Mouse (Mus musculus) liver, embryonic 15.5 days (tissue): ENCODE data around the gene Tmem45b. TPM values are rescaled to one million over a fixed set of nuclear protein-coding genes. Genes with fewer than 3 reads are reported as not detected.
"Not testable (repeated sequence)": the region's sequence is repeated elsewhere in the genome, so short reads cannot be mapped to it uniquely, and the experiment has no call there.

Experiments used
- ATAC-seq: fragments of 200-750 bp; cut with Nextera tagmentation; 2 replicates; pipeline ENCODE4 v1.8.0; 2017; ENCODE audit warnings: moderate number of reproducible peaks, mild to moderate bottlenecking, moderate library complexity; ENCODE audit not compliant: insufficient read depth
- H3K27ac ChIP-seq: fragments of 300-500 bp; sonication (generic); replicated peaks from 2 replicates; pipeline ENCODE4 v1.5.1; 2015; ENCODE audit warnings: mild to moderate bottlenecking, inconsistent platforms
- H3K27me3 ChIP-seq: fragments of 300-500 bp; sonication (generic); 2 replicates; pipeline ENCODE4 v1.6.1; 2015; ENCODE audit warnings: mild to moderate bottlenecking, inconsistent platforms
- H3K36me3 ChIP-seq: fragments of 300-500 bp; sonication (generic); replicated peaks from 2 replicates; pipeline ENCODE4 v1.6.1; 2015; ENCODE audit warnings: moderate library complexity, mild to moderate bottlenecking, inconsistent platforms
- H3K4me1 ChIP-seq: fragments of 300-500 bp; sonication (generic); replicated peaks from 2 replicates; pipeline ENCODE4 v1.6.1; 2015; ENCODE audit warnings: inconsistent platforms
- H3K4me2 ChIP-seq: fragments of 300-500 bp; sonication (generic); 2 replicates; pipeline ENCODE4 v1.6.1; 2015; ENCODE audit warnings: moderate library complexity, mild to moderate bottlenecking, inconsistent platforms
- H3K4me3 ChIP-seq: fragments of 300-500 bp; sonication (generic); replicated peaks from 2 replicates; pipeline ENCODE4 v1.5.1; 2015; ENCODE audit warnings: mild to moderate bottlenecking, inconsistent platforms
- H3K9ac ChIP-seq: fragments of 300-500 bp; sonication (generic); 2 replicates; pipeline ENCODE4 v1.6.1; 2015; ENCODE audit warnings: moderate library complexity, mild to moderate bottlenecking, inconsistent platforms
- H3K9me3 ChIP-seq: fragments of 300-500 bp; sonication (generic); replicated peaks from 2 replicates; pipeline ENCODE4 v1.6.1; 2016; ENCODE audit warnings: inconsistent platforms
- WGBS: fragments of 180-500 bp; shearing (Covaris S2); methylation state at CpG from one replicate; pipeline ENCODE4 v1.1.7; 2015; ENCODE audit warnings: mixed read lengths; ENCODE audit not compliant: insufficient replicate concordance; 5-methylcytosine and 5-hydroxymethylcytosine counted together
- polyA plus RNA-seq: library from polyadenylated mRNA; unstranded; fragments of >200 nt; fragmentation: Nextera tagmentation; extraction: Ambion mirVana; gene quantifications from 2 replicates; pipeline ENCODE4 v1.2.1, GENCODE M21; 2015

Tmem45b gene
- polyA plus RNA-seq = 0.10 TPM in 1 of 2 replicates, not detected in the other

- peaks cover 34% of the 10 kb centered on the region for H3K27me3 ChIP-seq
- H3K36me3 ChIP-seq = no peaks in the 10 kb centered on the region
- no peak within 1 kb of the TSS for H3K4me3 ChIP-seq
- peak within 1 kb of the TSS; percentile 23; the same call in 1 of the 2 replicates for H3K4me2 ChIP-seq
- WGBS = 5% methylated on average over 33 of the region's 33 CpGs
- no peak within 1 kb of the TSS for H3K27ac ChIP-seq
- H3K4me1 ChIP-seq = no peaks in the 10 kb centered on the region
- no peak within 1 kb of the TSS for H3K9ac ChIP-seq
- H3K9me3 ChIP-seq = no peaks in the 10 kb centered on the region
- no peak for ATAC-seq
Measured at GRCm38 (mm10) chr9:31463692-31464474, at the start of gene Tmem45b. Tmem45b (minus strand) TSS chr9:31464462.

GRCm38 (mm10) chr9:31508189-31508588 lies 43.9 kb upstream of the Tmem45b start:
- WGBS = 56% methylated on average over 3 of the region's 3 CpGs
- Histone ChIP-seq H3K4me2 (no peak overlapping the region), H3K4me3 (no peak overlapping the region), H3K36me3 (no peaks in the 10 kb centered on the region), H3K9ac (no peak overlapping the region), H3K4me1 (no peaks in the 10 kb centered on the region), H3K27me3 (no peaks in the 10 kb centered on the region), H3K27ac (no peak overlapping the region), H3K9me3 (no peaks in the 10 kb centered on the region)
- ATAC-seq = no peak

- ATAC-seq, H3K4me2 ChIP-seq, H3K36me3 ChIP-seq, H3K4me3 ChIP-seq, H3K9me3 ChIP-seq, H3K27me3 ChIP-seq, H3K27ac ChIP-seq, H3K9ac ChIP-seq, H3K4me1 ChIP-seq: not testable (repeated sequence)
- WGBS = 31% methylated on average over 1 of the region's 1 CpGs
Measured at GRCm38 (mm10) chr9:31501221-31501620, 37.0 kb upstream of the Tmem45b start.

GRCm38 (mm10) chr9:31463190-31463589 lies 1.1 kb downstream of the Tmem45b start:
- no peak overlapping the region for H3K27ac ChIP-seq
- H3K9me3 ChIP-seq = no peaks in the 10 kb centered on the region
- H3K9ac ChIP-seq = no peak overlapping the region
- ATAC-seq = no peak
- H3K4me1 ChIP-seq = no peaks in the 10 kb centered on the region
- no peak overlapping the region for H3K4me3 ChIP-seq
- H3K36me3 ChIP-seq = no peaks in the 10 kb centered on the region
- WGBS = 39% methylated on average over 9 of the region's 9 CpGs
- H3K27me3 ChIP-seq = peaks cover 34% of the 10 kb centered on the region
- H3K4me2 ChIP-seq = no peak overlapping the region

GRCm38 (mm10) chr9:31454356-31454755 lies 9.9 kb downstream of the Tmem45b start:
- Histone ChIP-seq H3K4me2 (no peak overlapping the region), H3K4me3 (no peak overlapping the region), H3K9ac (no peak overlapping the region), H3K27ac (no peak overlapping the region), H3K9me3 (no peaks in the 10 kb centered on the region), H3K36me3 (no peaks in the 10 kb centered on the region), H3K27me3 (no peaks in the 10 kb centered on the region), H3K4me1 (no peaks in the 10 kb centered on the region)
- WGBS = 30% methylated on average over 1 of the region's 1 CpGs
- ATAC-seq = no peak

GRCm38 (mm10) chr9:31452166-31452565 lies 12.1 kb downstream of the Tmem45b start:
- Histone ChIP-seq H3K4me2 (no peak overlapping the region), H3K9ac (no peak overlapping the region), H3K36me3 (no peaks in the 10 kb centered on the region), H3K27me3 (no peaks in the 10 kb centered on the region), H3K4me1 (no peaks in the 10 kb centered on the region), H3K9me3 (no peaks in the 10 kb centered on the region), H3K4me3 (no peak overlapping the region), H3K27ac (no peak overlapping the region)
- WGBS = 59% methylated on average over 10 of the region's 10 CpGs
- no peak for ATAC-seq

GRCm38 (mm10) chr9:31449145-31449772 lies 15.0 kb downstream of the Tmem45b start:
- H3K4me1 ChIP-seq = no peaks in the 10 kb centered on the region
- no peaks in the 10 kb centered on the region for H3K36me3 ChIP-seq
- ATAC-seq = no peak
- WGBS = 65% methylated on average over 7 of the region's 7 CpGs
- H3K27me3 ChIP-seq = no peaks in the 10 kb centered on the region
- no peaks in the 10 kb centered on the region for H3K9me3 ChIP-seq
- no peak overlapping the region for H3K4me2 ChIP-seq
- H3K9ac ChIP-seq = no peak overlapping the region
- H3K4me3 ChIP-seq = no peak overlapping the region
- H3K27ac ChIP-seq = no peak overlapping the region

- Histone ChIP-seq H3K27ac (no peak overlapping the region), H3K36me3 (no peaks in the 10 kb centered on the region), H3K27me3 (no peaks in the 10 kb centered on the region), H3K4me1 (no peaks in the 10 kb centered on the region), H3K9ac (no peak overlapping the region), H3K4me2 (no peak overlapping the region), H3K9me3 (no peaks in the 10 kb centered on the region), H3K4me3 (no peak overlapping the region)
- 70% methylated on average over 8 of the region's 8 CpGs for WGBS
- ATAC-seq = no peak
Measured at GRCm38 (mm10) chr9:31444236-31444635, 20.0 kb downstream of the Tmem45b start.

GRCm38 (mm10) chr9:31441487-31441886 lies 22.8 kb downstream of the Tmem45b start:
- 70% methylated on average over 3 of the region's 3 CpGs for WGBS

GRCm38 (mm10) chr9:31440366-31440765 lies 23.9 kb downstream of the Tmem45b start:
- Histone ChIP-seq H3K4me2 (no peak overlapping the region), H3K27ac (no peak overlapping the region), H3K9me3 (no peaks in the 10 kb centered on the region), H3K4me1 (no peaks in the 10 kb centered on the region), H3K9ac (no peak overlapping the region), H3K27me3 (no peaks in the 10 kb centered on the region), H3K36me3 (no peaks in the 10 kb centered on the region), H3K4me3 (no peak overlapping the region)
- 77% methylated on average over 5 of the region's 5 CpGs for WGBS
- no peak for ATAC-seq

More at GRCm38 (mm10) chr9:31441487-31441886, 22.8 kb downstream of the Tmem45b start:
- Histone ChIP-seq H3K9ac (no peak overlapping the region), H3K4me3 (no peak overlapping the region), H3K9me3 (no peaks in the 10 kb centered on the region), H3K4me2 (no peak overlapping the region), H3K27me3 (no peaks in the 10 kb centered on the region), H3K4me1 (no peaks in the 10 kb centered on the region), H3K27ac (no peak overlapping the region), H3K36me3 (no peaks in the 10 kb centered on the region)
- ATAC-seq = no peak

- no peak overlapping the region for H3K27ac ChIP-seq
- WGBS = 45% methylated on average over 6 of the region's 6 CpGs
- H3K4me2 ChIP-seq = no peak overlapping the region
- no peaks in the 10 kb centered on the region for H3K4me1 ChIP-seq
- H3K36me3 ChIP-seq = no peaks in the 10 kb centered on the region
- H3K4me3 ChIP-seq = no peak overlapping the region
- no peaks in the 10 kb centered on the region for H3K9me3 ChIP-seq
- no peak for ATAC-seq
- H3K9ac ChIP-seq = no peak overlapping the region
- H3K27me3 ChIP-seq = no peaks in the 10 kb centered on the region
Measured at GRCm38 (mm10) chr9:31439341-31439740, 24.9 kb downstream of the Tmem45b start.
